Mouse (Mus musculus) monocyte, adult 2 months (primary cell): ENCODE results near the gene Efhb.

ENCODE experiments used
- DNase-seq, 2 experiments: peaks; one replicate each; pipeline ENCODE4 v3.0.0; 2022; ENCODE audit warnings: low spot score in 2 of 2, low read depth in 1 of 2

Efhb gene

DNA sequence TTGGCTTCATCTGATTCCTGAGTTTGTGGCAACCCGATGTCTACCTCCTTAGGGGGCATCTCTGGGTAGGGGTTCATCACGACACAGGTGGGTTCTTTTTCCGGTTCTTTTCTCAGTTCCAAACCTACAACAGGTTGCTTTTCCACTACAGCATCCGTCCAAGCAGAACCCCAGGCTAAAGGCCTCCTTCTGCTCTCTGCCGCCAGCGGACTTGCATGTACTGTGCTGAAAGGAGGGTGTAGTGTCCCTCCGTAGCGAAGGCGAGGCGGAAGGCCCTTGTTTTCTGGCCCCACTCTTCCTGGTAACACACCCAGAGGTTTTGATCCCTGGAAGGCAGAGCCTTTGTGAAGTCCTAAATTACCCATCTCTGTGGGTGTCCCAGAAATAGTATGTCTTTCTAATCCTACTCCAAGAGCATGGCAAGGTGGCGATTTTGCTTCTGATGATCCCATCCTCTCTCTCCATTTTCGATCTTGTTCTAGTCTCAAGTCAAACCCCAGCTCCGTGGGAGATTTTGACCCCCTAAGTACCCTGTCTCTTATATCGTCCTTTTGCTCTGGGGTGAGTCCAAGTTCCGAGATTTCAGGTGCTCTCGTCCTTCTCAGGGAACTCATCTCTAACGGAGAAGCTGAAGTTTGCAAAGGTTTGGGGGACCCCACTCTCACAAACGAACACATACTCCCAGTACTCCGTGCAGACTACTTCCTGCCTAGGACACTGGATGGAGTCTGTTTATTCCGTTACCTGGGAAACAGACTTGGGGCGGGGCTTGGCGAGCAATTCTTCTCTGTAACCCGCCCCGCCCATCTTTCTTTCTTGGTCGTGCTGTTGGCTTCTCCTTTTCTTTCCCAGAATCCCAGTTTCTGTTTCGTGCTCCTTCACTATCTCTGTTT lies at the start of gene Efhb:
Gene Efhb, minus strand, starts transcription at position 719 of the 893 bp plus-strand sequence.
- peak; percentile 53 to 58 for DNase-seq

DNA sequence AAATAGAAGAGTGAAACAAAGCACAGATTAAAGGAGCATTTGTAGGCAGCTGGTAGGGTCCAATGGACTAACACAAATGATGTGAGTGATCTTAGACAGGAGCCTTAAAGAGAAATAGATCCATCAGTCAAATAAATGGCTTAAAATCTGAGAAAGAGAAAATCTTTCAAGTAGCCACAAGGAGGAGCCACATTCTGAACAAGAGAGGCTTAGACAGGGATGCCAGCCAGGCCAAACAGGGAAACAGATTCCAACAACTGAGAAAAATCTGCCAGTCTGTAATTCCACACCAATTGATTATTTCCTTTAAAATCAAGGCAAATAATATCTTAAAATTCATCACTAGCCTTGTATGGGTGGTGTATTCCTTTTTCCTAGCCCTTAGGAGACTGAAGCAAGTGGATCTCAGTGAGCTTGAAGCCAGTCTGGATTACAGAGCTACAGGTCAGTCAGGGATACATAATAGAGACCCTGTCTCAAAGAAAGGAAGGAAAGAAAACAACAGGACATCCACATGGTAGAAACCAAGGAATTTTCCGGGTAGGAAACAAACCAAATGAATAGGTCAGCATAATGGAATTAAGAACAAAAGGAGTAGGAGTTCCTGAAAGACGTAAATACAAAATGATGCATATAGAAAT lies 49.3 kb upstream of the Efhb start:
- no peak for DNase-seq

DNA sequence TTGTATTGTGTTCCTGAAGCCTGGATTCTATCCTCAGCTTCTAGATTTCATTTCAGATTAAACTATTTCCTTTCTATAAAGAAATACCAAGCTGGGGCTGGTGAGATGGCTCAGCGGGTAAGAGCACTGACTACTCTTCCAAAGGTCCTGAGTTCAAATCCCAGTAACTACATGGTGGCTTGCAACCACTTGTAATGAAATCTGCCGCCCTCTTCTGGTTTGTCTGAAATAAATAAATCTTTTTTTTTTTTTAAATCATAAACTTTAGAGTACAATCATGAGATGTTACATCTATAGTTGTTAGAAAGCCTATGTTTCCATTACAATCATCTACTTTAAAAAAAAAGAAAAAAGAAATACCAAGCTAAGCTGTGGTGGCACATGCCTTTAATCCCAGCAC lies 39.8 kb upstream of the Efhb start:
- no peak for DNase-seq

DNA sequence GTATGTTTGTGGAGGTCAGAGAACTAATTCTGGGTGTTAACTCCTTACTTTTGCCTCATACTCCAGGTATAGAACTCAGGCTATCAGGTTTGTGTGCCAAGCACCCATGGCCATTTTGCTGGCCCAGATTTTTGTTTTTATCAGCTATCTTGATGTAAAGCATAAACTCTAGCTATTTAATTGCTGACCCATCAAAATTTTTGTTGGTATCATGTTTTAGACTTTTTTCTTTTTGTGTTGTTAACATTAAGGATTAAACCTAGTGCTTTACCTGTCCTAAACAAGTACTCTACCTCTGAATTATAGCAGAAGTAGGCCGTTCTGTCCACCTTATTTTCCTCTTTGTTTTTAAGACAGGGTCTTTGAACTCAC lies 25.9 kb upstream of the Efhb start:
- DNase-seq: no peak

DNA sequence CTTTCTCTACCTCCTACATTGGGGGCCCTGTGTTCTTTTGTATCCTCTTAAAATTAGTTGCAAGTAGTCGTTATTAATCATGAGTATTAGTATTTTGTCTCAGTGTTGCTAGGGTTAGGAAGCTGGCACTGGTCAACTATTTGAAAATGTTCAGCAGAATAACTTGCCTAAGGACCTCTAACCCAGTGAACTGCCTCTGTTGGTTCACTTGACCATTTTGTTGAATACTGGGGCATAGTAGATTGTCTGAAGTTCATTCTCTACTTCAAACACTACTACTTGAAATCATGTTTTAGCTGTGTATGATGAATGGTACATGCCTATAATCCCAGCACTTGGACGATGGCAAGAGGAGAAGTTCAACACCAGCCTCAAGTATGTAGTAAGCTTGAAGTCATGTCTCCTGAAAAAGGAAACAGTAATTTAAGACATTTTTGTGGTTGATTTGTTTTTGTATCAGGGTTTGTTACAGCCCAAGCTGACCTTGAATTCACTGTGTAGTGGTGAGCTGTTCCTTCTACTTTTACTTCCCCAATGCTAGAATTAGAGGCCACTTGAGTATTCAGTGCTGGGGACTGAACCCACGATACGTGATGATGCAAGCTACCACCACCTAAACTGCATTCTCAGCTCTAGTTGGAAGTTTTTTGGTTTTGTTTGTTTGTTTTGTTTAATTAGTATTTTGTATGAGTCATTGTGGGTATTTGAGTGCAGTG lies 25.3 kb upstream of the Efhb start:
- DNase-seq: peak; percentile 22 to 32

DNA sequence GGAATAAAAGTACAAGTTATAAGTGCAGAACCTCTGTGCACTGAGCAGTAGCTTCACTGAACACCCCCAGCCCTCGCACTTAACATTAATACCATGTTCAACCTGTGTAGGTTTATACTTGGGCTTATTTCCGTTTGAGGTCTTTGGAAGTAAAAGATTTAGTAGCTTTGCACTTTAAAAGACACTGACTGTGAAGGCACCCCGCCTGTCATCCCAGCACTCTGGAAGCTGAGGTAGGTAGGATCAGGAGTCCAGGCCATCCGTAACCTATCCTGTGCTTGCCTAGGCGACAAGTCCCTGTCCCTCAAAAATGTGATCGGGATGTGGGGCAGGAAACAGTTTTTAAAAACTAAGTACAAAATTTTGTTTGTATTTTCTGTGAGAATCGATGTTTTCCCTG lies 17.3 kb upstream of the Efhb start:
- DNase-seq: no peak

DNA sequence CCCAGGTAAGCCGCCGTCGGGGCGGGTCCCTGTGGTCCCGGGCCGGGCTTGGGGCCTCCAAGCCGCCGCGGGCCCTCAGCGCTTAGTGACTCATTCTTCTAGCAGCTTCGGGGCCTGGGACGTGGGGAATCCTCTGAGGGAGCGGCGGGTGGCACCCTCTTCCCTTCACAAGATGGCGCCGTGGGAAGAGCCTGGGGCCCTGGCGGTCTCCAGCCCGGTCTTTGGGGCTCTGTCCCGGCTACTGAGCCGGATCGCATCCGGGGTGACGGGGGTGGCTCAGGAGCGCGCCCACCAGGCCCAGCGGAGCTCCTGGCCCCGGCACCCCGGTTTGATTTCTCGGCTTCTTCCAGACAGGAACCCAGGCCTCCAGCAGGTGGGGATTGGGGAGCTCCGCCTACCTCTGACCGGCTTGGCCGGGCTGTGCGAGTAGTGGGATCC lies 16.5 kb upstream of the Efhb start:
- peak; percentile 18 to 55 for DNase-seq

DNA sequence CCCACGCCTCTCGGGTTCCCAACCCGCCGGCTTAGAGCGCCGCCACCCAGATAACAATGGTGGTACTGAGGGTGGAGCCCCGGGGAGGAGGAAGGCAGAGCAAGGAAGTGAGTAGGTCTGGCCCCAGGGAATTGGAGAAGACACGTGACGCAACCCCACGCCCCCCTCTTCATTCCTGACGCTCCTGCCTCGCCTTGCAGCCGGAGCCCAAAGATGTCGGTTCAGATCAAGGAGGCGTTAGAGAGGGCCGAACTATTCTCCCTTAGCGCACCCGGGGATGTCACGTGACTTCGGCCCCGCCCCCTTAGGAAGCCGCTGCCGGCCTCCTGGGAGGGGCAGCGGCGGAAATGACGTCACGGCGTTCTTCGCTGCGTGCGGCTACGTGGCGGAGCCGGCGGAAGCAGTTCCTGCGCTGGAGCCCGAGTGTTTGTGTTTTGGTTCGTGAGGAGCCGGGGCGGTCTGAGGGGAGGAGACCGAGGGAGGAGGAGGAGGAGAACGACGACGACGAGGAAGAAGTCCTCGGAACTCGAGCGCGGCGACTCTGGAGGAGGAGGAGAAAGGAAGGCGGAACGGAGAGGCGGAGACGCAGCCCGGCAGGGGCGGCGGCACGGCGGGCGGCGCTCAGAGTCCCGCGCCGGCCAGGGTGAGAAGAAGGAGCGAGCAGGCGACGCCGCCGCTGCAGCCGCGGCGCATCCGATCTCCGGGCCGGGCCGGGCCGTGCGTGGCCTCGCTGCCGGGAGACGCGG lies 15.9 kb upstream of the Efhb start, which contains the start of gene Rab5a:
Gene Rab5a, plus strand, starts transcription at position 377 of the 746 bp plus-strand sequence.
- peak; percentile 99 for DNase-seq

DNA sequence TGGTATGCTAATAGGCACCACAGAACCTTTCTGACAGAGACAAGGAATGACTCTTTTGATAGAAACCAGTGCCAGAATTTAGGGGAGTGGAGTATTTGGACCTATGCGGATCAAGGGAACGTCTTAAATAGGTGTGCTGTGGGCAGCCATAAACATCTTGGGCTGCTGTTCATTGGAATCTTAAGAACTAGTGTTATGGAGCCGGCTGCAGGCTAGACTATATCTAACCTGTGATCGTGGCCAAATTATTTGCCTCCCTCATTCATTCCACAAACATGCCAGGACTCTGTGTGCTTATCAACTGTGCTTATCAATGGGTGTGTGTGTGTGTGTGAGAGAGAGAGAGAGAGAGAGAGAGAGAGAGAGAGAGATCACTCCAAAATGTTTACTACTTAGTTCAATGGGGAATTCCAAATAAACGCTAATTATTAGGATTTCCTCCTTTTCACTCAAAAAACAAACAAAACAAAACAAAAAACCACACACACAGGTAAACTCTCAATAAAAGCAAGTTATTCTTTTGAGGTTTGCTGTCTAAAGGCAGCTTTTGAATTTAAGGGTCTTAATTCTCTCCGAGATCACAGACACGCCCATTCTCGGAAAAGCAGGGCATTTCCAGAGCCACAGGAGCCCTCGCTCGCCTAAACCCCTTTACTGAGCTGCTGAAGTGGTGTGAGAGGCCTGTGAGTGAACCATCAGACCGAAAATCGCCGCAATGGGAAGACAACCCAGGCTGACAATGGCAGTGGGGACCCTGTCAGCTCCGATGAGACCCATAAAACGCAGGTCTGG lies 15.1 kb upstream of the Efhb start:
- DNase-seq: no peak

DNA sequence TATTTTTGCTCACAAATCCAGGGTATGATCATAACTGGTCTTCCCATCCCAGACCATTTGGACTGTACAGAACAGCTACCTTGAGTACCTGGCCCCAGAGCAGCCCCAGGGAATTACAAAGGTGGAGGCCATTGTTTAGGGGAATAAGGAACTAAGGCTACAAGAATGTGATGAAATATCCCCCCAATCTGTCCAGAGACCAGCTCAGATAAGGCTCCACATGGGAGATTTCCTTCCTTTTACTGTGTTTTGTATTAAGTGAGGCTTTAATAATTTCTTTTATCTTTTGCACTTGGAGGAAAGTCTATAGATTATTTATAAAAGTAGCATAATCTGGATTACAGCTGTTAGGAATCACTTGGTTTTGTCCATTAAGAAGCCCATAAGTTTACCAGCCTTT lies 5.6 kb upstream of the Efhb start:
- no peak for DNase-seq

DNA sequence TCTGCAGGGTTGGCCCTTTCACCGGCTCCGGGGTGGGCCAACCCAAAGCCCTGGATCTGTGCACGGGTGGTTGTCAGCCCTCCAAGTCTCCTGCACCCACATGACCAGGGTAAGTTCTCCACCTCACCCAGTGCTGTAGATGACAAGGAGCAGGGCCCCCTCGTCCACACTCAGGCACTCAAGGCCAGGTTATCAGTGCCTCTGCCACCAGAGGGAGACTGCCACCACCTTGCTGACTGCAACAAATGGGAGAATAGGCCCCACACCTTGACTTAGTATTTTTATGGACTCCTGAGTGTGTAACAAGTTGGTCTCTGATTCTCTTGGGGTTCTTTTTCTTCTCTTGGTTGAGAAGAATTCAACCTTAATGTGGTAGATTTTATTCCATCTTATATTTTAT lies 2.4 kb upstream of the Efhb start:
- no peak for DNase-seq

DNA sequence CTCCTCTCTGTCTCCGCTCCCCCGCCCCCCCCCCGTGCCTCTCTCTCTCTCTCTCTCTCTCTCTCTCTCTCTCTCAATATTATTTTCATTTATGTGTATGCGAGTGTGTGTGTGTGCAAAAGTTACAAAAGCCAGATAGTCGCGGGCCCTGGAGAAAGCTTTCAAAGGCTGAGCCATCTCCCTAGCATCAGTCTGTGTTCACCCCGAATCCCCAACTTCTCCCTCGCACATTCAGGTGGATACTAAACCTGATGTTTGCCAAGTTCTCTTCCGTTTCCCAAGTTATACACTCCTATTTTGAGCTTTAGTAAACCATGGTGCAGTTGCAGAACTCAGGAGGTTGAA lies 347 bp upstream of the Efhb start:
- DNase-seq: no peak

DNA sequence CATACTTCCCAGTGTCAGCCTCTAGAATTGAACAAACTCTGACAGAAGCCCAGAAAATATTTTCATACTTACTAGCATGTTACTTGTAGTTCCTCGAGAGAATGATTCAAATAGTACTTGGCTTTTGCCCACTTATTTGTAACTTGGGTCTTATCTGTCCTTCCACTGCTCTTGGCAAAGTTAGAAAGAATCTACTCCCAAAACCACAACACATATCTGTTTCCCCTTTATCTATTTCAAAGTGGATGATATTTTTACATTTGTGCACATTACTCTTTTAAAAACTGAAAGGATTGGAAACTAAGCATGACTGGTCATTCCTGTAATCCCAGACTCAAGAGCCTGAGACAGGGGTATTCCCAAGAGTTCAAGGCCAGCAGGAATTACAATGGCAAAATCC lies 6.4 kb downstream of the Efhb start:
- DNase-seq: no peak

DNA sequence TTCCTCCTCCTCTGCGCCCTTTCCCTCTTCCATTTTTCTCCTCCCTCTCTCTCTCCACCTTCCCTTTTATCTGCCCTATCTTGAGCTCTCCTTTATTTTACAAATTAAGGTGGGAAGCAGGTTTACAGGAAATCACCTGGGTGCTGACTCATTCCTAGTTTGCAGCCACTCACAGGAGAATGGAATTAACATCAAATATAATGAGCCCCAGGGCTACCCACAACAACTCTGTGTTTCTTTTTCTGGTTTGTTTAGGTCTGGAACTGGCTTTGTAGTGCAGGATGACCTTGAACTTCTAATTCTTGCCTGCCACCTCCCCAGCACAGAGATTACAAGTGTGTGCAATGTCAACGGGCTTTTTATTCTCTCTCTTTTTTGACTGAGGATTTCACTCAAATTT lies 7.0 kb downstream of the Efhb start:
- DNase-seq: no peak

DNA sequence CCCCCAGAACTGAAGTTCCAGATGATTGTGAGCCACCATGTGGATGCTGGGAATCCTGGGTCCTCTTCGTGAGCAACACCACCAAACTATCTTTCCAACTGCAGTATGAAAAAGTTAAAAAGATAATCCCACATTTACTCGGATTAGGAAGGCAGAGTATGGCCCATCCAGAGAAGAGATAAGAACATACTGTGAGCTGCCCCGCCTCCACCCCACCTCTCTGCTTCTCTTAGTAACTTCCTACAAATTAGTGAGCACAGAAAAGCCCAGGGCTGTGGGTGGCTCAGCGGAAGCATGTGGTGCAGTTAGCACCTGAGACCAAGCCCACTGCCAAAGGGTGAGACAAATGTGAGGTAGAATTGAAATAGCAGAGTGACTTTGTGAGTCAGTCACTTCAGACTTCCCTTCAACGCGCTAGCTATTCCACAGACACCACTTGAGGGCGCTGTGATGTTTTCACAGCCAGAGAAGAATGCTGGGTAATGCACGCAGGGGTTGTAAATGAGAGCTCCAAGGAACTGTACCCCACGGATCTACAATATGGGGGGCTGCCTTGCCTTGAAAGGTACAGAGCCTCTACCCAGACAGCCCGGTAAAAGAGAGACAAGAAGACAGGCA lies 60.3 kb downstream of the Efhb start:
- no peak for DNase-seq

DNA sequence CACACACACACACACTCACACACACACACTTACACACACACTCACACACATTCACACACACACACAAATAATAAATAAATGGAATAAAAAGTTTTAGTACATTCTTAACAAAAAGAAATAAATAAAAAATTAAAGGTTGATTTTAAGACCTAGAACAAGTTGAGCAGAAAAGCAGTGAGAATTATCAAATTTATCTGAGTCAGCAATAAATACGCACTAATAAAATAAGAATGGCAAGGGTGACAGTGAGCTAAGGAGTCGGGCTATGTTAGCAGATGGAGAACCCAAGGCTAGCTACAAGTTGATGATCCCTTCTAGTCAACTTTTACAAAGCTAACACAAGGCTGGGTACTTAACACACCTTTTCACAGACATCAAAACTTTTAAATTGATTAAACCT lies 69.9 kb downstream of the Efhb start:
- DNase-seq: no peak

DNA sequence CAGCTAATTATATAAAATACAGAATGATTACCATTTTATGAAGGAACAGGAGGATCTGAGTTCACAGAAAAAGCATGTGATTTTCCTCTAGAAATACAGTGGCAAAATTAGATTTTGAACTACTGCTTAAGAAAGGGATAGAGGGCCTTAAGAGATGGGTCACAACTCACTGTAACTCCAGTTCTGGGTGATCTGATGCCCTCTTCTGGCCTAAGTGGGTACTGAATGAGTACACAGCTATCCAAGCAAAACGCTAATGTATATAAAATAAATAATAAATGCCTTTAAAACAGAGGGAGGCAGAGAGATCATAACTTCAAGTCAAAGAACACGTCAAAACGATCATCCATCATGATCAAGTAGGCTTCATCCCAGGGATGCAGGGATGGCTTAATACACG lies 73.6 kb downstream of the Efhb start:
- DNase-seq: no peak

DNA sequence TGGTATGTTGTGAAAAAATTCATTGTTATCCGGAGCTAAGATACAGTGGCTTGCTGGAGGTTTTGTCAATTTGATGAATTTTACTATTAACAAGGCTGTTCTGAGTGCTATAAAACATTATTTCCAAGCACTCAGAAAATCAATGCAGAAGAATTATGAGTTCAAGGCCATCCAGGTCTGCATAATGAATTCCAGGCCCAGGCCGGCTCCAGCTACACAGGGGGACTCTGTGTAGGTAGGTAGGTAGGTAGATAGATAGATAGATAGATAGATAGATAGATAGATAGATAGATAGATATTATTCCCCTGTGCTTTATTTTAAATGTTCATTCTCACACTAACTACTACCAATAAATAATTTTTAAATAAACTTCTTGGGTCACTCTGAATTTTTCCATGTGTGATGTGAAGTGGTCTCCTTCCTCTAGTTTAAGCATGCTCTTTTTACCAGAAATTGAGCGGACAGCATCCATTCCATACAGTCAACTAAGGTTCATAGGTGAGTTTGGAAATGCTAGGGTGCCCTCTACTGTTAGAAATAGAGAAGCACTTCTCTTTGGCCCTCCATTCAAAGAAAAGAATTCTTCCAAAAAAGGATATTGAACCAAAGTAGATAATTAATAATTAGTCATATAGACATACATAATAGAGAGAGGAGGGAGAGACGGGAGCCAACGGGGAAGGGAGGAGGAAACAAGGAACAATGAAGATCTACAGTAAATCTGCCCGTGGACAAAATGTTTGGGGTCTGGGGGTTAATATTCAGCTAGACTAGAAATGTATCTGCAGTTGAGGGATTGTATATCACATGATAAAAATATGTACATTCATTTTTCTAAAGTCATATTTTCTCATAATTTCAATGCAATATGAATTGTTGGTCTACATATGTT lies 75.3 kb downstream of the Efhb start:
- no peak for DNase-seq

DNA sequence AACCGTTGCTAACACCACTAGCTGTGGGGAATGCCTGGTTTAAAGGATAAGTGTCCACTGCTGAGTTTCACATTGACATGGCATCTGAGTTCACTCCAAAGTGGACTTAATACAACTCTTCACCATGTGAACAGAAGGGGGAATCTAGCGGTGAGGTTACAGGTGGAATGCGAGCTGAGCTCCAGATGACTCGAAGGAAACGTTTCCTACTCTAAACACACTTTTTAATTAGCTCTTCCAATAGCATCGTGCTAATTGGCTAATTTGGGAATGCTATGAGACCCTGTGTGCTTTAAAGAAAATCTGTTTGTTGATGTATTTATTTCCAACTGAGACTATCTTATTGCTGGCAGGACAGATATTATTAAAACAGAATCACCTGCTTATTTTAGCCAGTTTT lies 76.3 kb downstream of the Efhb start:
- no peak for DNase-seq
